24 mouse cellular contexts compared by ENCODE assay signal in the genomic region with DNA sequence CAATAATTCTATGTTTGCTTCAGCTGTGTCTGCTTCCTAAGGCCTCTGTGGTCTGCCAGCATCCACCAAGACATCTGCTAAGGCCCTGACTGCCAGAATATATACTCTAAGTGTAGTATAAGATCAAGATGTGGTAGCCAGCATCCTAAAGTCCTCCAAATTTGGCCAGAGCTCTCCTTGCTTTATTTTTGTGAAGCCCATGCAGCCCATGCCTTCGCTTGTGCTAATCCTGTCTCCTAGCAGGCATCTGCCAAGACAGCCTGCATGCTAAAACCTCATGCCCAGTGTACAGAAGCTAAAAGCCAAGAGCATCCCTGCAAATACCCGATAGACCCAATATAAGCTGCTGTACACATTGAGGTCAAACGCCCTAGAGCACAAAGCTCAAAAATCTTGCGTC. TPM values are rescaled to one million over a fixed set of nuclear protein-coding genes. Genes with fewer than 3 reads are reported as not detected.
DNase-seq lines count a peak whose midpoint lies in the region; TF ChIP-seq lines count a peak whose summit lies in the region.
"Had no signal": no experiment of that assay in that cellular context is flagged by ENCODE, and none has a peak within 500 bp of the region (broad histone marks: within the 10 kb centered on the region; RNA-seq: fewer than 3 reads in every experiment).

No protein-coding gene starts in this region.

- no peak for DNase-seq in layer of hippocampus, adult 2 months (ENCODE audit: low spot score in 2 of 2)
- no peak for DNase-seq in layer of hippocampus, adult 8-10 months (ENCODE audit: low spot score in 2 of 2)
- peak; percentile 5 for DNase-seq in brain, embryonic 14.5 days (ENCODE audit: low read depth)
- DNase-seq in cerebellum, postnatal 14 days, result peak; percentile 20 to 55
- DNase-seq in right cerebral cortex, postnatal 25 days, result peak; percentile 17
- no peak for DNase-seq in adrenal gland, adult (ENCODE audit: inconsistent age in 2 of 2, low spot score in 1 of 2)
- no peak for DNase-seq in adrenal gland, adult 8-10 months
- DNase-seq: adrenal gland, adult 2 months; gastrocnemius, postnatal 14 days; heart, adult 2 months; heart, postnatal 4 days; kidney, adult 9 months; kidney, postnatal 25 days; liver, postnatal 0 days; lung, postnatal 14 days; thymus, adult 2 months had no signal

- TF ChIP-seq POLR2A in brain, embryonic 14.5 days (IDR thresholded peaks at IDR 0.05; ENCODE audit: borderline replicate concordance, extremely low read depth, insufficient read depth, insufficient read length, poor library complexity, severe bottlenecking), result no peak

- TF ChIP-seq CTCF in layer of hippocampus, adult 2 months (conservative IDR thresholded peaks at IDR 0.05), result no peak
- no peak for TF ChIP-seq CTCF in brain, embryonic 14.5 days (IDR thresholded peaks at IDR 0.05; ENCODE audit: borderline replicate concordance, extremely low read depth, insufficient read depth, insufficient read length)

- peak overlapping the region; percentile 70 for H3K27ac ChIP-seq in layer of hippocampus, adult 2 months
- H3K27ac ChIP-seq: embryonic facial prominence, embryonic 15.5 days; heart, adult 2 months; hindbrain, embryonic 15.5 days; intestine, embryonic 15.5 days; left cerebral cortex, adult 2 months; limb, embryonic 10.5 days; midbrain, embryonic 15.5 days; neural tube, embryonic 15.5 days had no signal

- H3K4me3 ChIP-seq in layer of hippocampus, adult 2 months, result no peak overlapping the region
- H3K4me3 ChIP-seq: embryonic facial prominence, embryonic 15.5 days; heart, adult 2 months; hindbrain, embryonic 15.5 days; intestine, embryonic 15.5 days; left cerebral cortex, adult 2 months; limb, embryonic 10.5 days; midbrain, embryonic 15.5 days; neural tube, embryonic 15.5 days had no signal

RNA-seq across cellular contexts. Expression of gene Cadm2, which starts 22.9 kb away (rescaled TPM):
- 100 to 1,000 TPM; 212 to 245 TPM for total RNA-seq in layer of hippocampus, adult 2 months (2021)
- total RNA-seq in layer of hippocampus, adult 8-10 months (2022), result 100 to 1,000 TPM; 182 to 194 (median 187) TPM
- polyA plus RNA-seq in brain, embryonic 14.5 days (2012; rRNA removed), result 20.5 and 29.2 TPM in 2 replicates
- total RNA-seq in adrenal gland, adult 8-10 months (2022), result 1 to 10 TPM in 2 of 4 experiments, under 1 TPM in 2; 0.81 to 1.7 (median 1.1) TPM
- total RNA-seq: megakaryocyte-erythroid progenitor cell, adult 5-6 weeks had no signal
- polyA plus RNA-seq: liver, postnatal 0 days had no signal

Comparison
In these comparisons a context has a peak if more than half of its experiments do, and no peak if none do; other contexts are left out.
1. DNase-seq: peak in brain, embryonic 14.5 days (single experiment), cerebellum, postnatal 14 days (2 of 2) and right cerebral cortex, postnatal 25 days (single experiment); none in layer of hippocampus, adult 2 months (0 of 2), layer of hippocampus, adult 8-10 months (0 of 2), adrenal gland, adult (0 of 2) and adrenal gland, adult 8-10 months (single experiment).
2. RNA of gene Cadm2, which starts 22.9 kb away (total RNA-seq): 212 to 245 TPM in layer of hippocampus, adult 2 months and 182 to 194 TPM in layer of hippocampus, adult 8-10 months; 0.81 to 1.7 TPM in adrenal gland, adult 8-10 months; every median in the first group is over 10 times any median in the second.